Mouse (Mus musculus): ENCODE data around the gene Shbg. TPM values are rescaled to one million over a fixed set of nuclear protein-coding genes. Genes with fewer than 3 reads are reported as not detected.

Gene Shbg
- total RNA-seq, 2 experiments from 2014 or later, result not detected

GRCm38 (mm10) chr11:69575220-69575619 is 42.5 kb downstream of the Shbg start:
- DNase-seq (ENCODE audit: low spot score in 2 of 2), result no peak

- DNase-seq (ENCODE audit: low spot score in 2 of 2), result no peak
These were observed 52.6 kb downstream of the Shbg start for GRCm38 (mm10) chr11:69565131-69565530.

Small RNA genes lying within 50 kb of the gene (microRNA-seq; reads per million reads assigned to microRNA genes)
- gene Mir1934 (6.9 to 7.6 reads per million in 2 experiments), gene Mir467f (0 reads per million in 2 experiments)

Other genes with a start within 250 kb of the Shbg start
- 100 to 1,000 TPM; 540 to 617 TPM for gene Chd3, start 248.5 kb downstream of the Shbg start, total RNA-seq (2021)
- gene Naa38, start 222.4 kb downstream of the Shbg start, total RNA-seq (2021), result 10 to 100 TPM; 84.1 to 95.1 TPM
- 10 to 100 TPM; 28.4 to 40.6 TPM for gene Cyb5d1, start 222.3 kb downstream of the Shbg start, total RNA-seq (2021)
- gene Tmem88, start 219.7 kb downstream of the Shbg start, total RNA-seq (2021), result 1 to 10 TPM; 2.1 to 2.7 TPM
- 10 to 100 TPM; 47.0 to 50.5 TPM for gene Kdm6b, start 204.2 kb downstream of the Shbg start, total RNA-seq (2021)
- gene Dnah2, start 68.8 kb downstream of the Shbg start, total RNA-seq (2021), result 1 to 10 TPM; 8.0 to 8.6 TPM
- gene Efnb3, start 57.7 kb downstream of the Shbg start, total RNA-seq (2021), result 100 to 1,000 TPM; 203 to 217 TPM
- 10 to 100 TPM in 1 of 2 experiments, 1 to 10 TPM in 1; 7.7 to 10.6 TPM for gene Wrap53, start 37.6 kb downstream of the Shbg start, total RNA-seq (2021)
- 10 to 100 TPM; 31.4 to 31.8 TPM for gene Trp53, start 37.5 kb downstream of the Shbg start, total RNA-seq (2021)
- 100 to 1,000 TPM; 456 to 463 TPM for gene Atp1b2, start 12.0 kb downstream of the Shbg start, total RNA-seq (2021)
- gene Sat2, start 4.1 kb upstream of the Shbg start, total RNA-seq (2021), result 10 to 100 TPM; 15.0 to 17.1 TPM
- 100 to 1,000 TPM in 1 of 2 experiments, 10 to 100 TPM in 1; 99.2 to 103 TPM for gene Fxr2, start 15.1 kb upstream of the Shbg start, total RNA-seq (2021)
- not detected for gene Sox15, start 37.4 kb upstream of the Shbg start, total RNA-seq (2021)
- gene Mpdu1, start 44.7 kb upstream of the Shbg start, total RNA-seq (2021), result 10 to 100 TPM; 85.9 to 89.9 TPM
- gene Cd68, start 48.2 kb upstream of the Shbg start, total RNA-seq (2021), result 10 to 100 TPM in 1 of 2 experiments, 1 to 10 TPM in 1; 8.4 to 11.5 TPM
- 100 to 1,000 TPM; 492 to 501 TPM for gene Eif4a1, start 54.5 kb upstream of the Shbg start, total RNA-seq (2021)
- gene Senp3, start 64.2 kb upstream of the Shbg start, total RNA-seq (2021), result 10 to 100 TPM; 88.0 to 98.7 TPM
- gene Tnfsf13, start 67.9 kb upstream of the Shbg start, total RNA-seq (2021), result 1 to 10 TPM; 1.1 to 1.2 TPM
- 1 to 10 TPM; 6.7 to 8.3 TPM for gene Tnfsf12, start 77.9 kb upstream of the Shbg start, total RNA-seq (2021)
- gene Tnfsfm13, start 78.2 kb upstream of the Shbg start, total RNA-seq (2021), result under 1 TPM; 0.69 to 0.76 TPM
- gene Polr2a, start 140.7 kb upstream of the Shbg start, total RNA-seq (2021), result 10 to 100 TPM; 55.6 to 59.4 TPM
- gene Slc35g3, start 144.1 kb upstream of the Shbg start, total RNA-seq (2021), result under 1 TPM in 1 of 2 experiments, not detected in 1; 0.22 TPM
- 10 to 100 TPM; 69.7 to 72.8 TPM for gene Zbtb4, start 148.0 kb upstream of the Shbg start, total RNA-seq (2021)
- 1 to 10 TPM; 1.1 to 1.6 TPM for gene Chrnb1, start 178.0 kb upstream of the Shbg start, total RNA-seq (2021)
- 10 to 100 TPM; 26.8 to 26.9 TPM for gene Fgf11, start 184.0 kb upstream of the Shbg start, total RNA-seq (2021)
- not detected for gene Tmem102, start 187.7 kb upstream of the Shbg start, total RNA-seq (2021)
- not detected for gene Gm39566, start 197.4 kb upstream of the Shbg start, total RNA-seq (2021)
- gene Spem2, start 200.6 kb upstream of the Shbg start, total RNA-seq (2021), result not detected
- under 1 TPM; 0.34 to 0.54 TPM for gene Spem1, start 204.3 kb upstream of the Shbg start, total RNA-seq (2021)
- gene Nlgn2, start 219.9 kb upstream of the Shbg start, total RNA-seq (2021), result 100 to 1,000 TPM; 227 to 245 TPM
- gene Tmem256, start 220.6 kb upstream of the Shbg start, total RNA-seq (2021), result 100 to 1,000 TPM; 148 to 153 TPM
- gene Plscr3, start 228.5 kb upstream of the Shbg start, total RNA-seq (2021), result 10 to 100 TPM; 31.2 to 37.7 TPM
- under 1 TPM in 1 of 2 experiments, not detected in 1; 0.25 TPM for gene Tnk1, start 240.8 kb upstream of the Shbg start, total RNA-seq (2021)